Mouse (Mus musculus) forebrain, embryonic 16.5 days (tissue): ENCODE data around the gene Slc25a36. TPM values are rescaled to one million over a fixed set of nuclear protein-coding genes. Genes with fewer than 3 reads are reported as not detected.

Experiments used
- ATAC-seq: fragments of 200-750 bp; cut with Nextera tagmentation; 2 replicates; pipeline ENCODE4 v1.8.0; 2017; ENCODE audit warnings: mild to moderate bottlenecking, moderate library complexity
- H3K27ac ChIP-seq: fragments of 300-500 bp; sonication (generic); 2 replicates; pipeline ENCODE4 v1.5.1; 2014; ENCODE audit warnings: low read length, control low read depth
- H3K27me3 ChIP-seq: fragments of 300-500 bp; sonication (generic); replicated peaks from 2 replicates; pipeline ENCODE4 v1.6.1; 2014; ENCODE audit warnings: low read length; ENCODE audit not compliant: control insufficient read depth, insufficient read depth
- H3K36me3 ChIP-seq: fragments of 300-500 bp; sonication (generic); 2 replicates; pipeline ENCODE4 v1.6.1; 2014; ENCODE audit not compliant: control insufficient read depth, insufficient read depth
- H3K4me1 ChIP-seq: fragments of 300-500 bp; sonication (generic); replicated peaks from 2 replicates; pipeline ENCODE4 v1.6.1; 2014; ENCODE audit warnings: low read length; ENCODE audit not compliant: control insufficient read depth, insufficient read depth
- H3K4me2 ChIP-seq: fragments of 300-500 bp; sonication (generic); 2 replicates; pipeline ENCODE4 v1.6.1; 2014; ENCODE audit warnings: mild to moderate bottlenecking, low read length, control low read depth
- H3K4me3 ChIP-seq: fragments of 300-500 bp; sonication (generic); replicated peaks from 2 replicates; pipeline ENCODE4 v1.5.1; 2014; ENCODE audit warnings: mild to moderate bottlenecking, low read length, control low read depth
- H3K9ac ChIP-seq: fragments of 300-500 bp; sonication (generic); replicated peaks from 2 replicates; pipeline ENCODE4 v1.6.1; 2014; ENCODE audit warnings: low read depth, low read length, control low read depth
- H3K9me3 ChIP-seq: fragments of 300-500 bp; sonication (generic); 2 replicates; pipeline ENCODE4 v1.6.1; 2016; ENCODE audit warnings: low read length; ENCODE audit not compliant: control insufficient read depth
- WGBS: fragments of 180-500 bp; shearing (Covaris S2); extraction: QIAGEN DNeasy Blood & Tissue Kit; methylation state at CpG from one replicate; pipeline ENCODE4 v1.1.7; 2014; 5-methylcytosine and 5-hydroxymethylcytosine counted together
- polyA plus RNA-seq: library from polyadenylated mRNA; unstranded; fragments of >200 nt; fragmentation: Nextera tagmentation; extraction: Ambion mirVana; gene quantifications from 2 replicates; pipeline ENCODE4 v1.2.1, GENCODE M21; 2015

Slc25a36 gene
- polyA plus RNA-seq, 1 experiment from 2014 or later = 77.5 TPM

- WGBS = 56% methylated on average over 2 of the region's 2 CpGs
- Histone ChIP-seq H3K4me3 (no peak overlapping the region), H3K27ac (no peak overlapping the region), H3K4me2 (no peak overlapping the region), H3K9ac (no peak overlapping the region), H3K9me3 (no peaks in the 10 kb centered on the region), H3K27me3 (no peaks in the 10 kb centered on the region), H3K4me1 (no peaks in the 10 kb centered on the region), H3K36me3 (no peaks in the 10 kb centered on the region)
- ATAC-seq = no peak
Observed at GRCm38 (mm10) chr9:97141723-97142122, 30.8 kb upstream of the Slc25a36 start.

GRCm38 (mm10) chr9:97140145-97140932 is 29.4 kb upstream of the Slc25a36 start:
- Histone ChIP-seq H3K27me3 (no peaks in the 10 kb centered on the region), H3K27ac (no peak overlapping the region)
- WGBS = 90% methylated on average over 10 of the region's 10 CpGs

GRCm38 (mm10) chr9:97137678-97138077 is 26.7 kb upstream of the Slc25a36 start:
- Histone ChIP-seq H3K27ac (no peak overlapping the region), H3K36me3 (no peaks in the 10 kb centered on the region), H3K4me3 (no peak overlapping the region), H3K27me3 (no peaks in the 10 kb centered on the region), H3K4me1 (no peaks in the 10 kb centered on the region), H3K4me2 (no peak overlapping the region), H3K9me3 (no peaks in the 10 kb centered on the region), H3K9ac (no peak overlapping the region)
- WGBS = 92% methylated on average over 4 of the region's 4 CpGs
- no peak for ATAC-seq

More at GRCm38 (mm10) chr9:97140145-97140932, 29.4 kb upstream of the Slc25a36 start:
- no peak overlapping the region for H3K4me2 ChIP-seq
- ATAC-seq = no peak
- no peak overlapping the region for H3K4me3 ChIP-seq
- no peaks in the 10 kb centered on the region for H3K9me3 ChIP-seq
- no peaks in the 10 kb centered on the region for H3K36me3 ChIP-seq
- no peaks in the 10 kb centered on the region for H3K4me1 ChIP-seq
- H3K9ac ChIP-seq = no peak overlapping the region

GRCm38 (mm10) chr9:97137116-97137515 is 26.2 kb upstream of the Slc25a36 start:
- Histone ChIP-seq H3K27me3 (no peaks in the 10 kb centered on the region), H3K4me1 (no peaks in the 10 kb centered on the region), H3K4me3 (no peak overlapping the region), H3K4me2 (no peak overlapping the region), H3K9me3 (no peaks in the 10 kb centered on the region), H3K27ac (no peak overlapping the region), H3K36me3 (no peaks in the 10 kb centered on the region), H3K9ac (no peak overlapping the region)
- WGBS = 84% methylated on average over 4 of the region's 4 CpGs
- ATAC-seq = no peak

GRCm38 (mm10) chr9:97135866-97136265 is 24.9 kb upstream of the Slc25a36 start:
- Histone ChIP-seq H3K27me3 (no peaks in the 10 kb centered on the region), H3K9me3 (no peaks in the 10 kb centered on the region), H3K27ac (no peak overlapping the region), H3K9ac (no peak overlapping the region), H3K4me3 (no peak overlapping the region), H3K4me2 (no peak overlapping the region), H3K36me3 (no peaks in the 10 kb centered on the region), H3K4me1 (no peaks in the 10 kb centered on the region)
- WGBS = 96% methylated on average over 4 of the region's 4 CpGs
- no peak for ATAC-seq

- Histone ChIP-seq H3K4me3 (no peak overlapping the region), H3K9ac (no peak overlapping the region), H3K27ac (no peak overlapping the region), H3K27me3 (no peaks in the 10 kb centered on the region), H3K4me1 (no peaks in the 10 kb centered on the region), H3K36me3 (no peaks in the 10 kb centered on the region), H3K4me2 (no peak overlapping the region), H3K9me3 (peaks cover 4% of the 10 kb centered on the region; the same call in 1 of the 2 replicates)
- WGBS = 71% methylated on average over 8 of the region's 8 CpGs
- ATAC-seq = no peak
Observed at GRCm38 (mm10) chr9:97133178-97133577, 22.2 kb upstream of the Slc25a36 start.

GRCm38 (mm10) chr9:97130001-97130400 is 19.0 kb upstream of the Slc25a36 start:
- Histone ChIP-seq H3K4me3 (no peak overlapping the region), H3K9me3 (peaks cover 4% of the 10 kb centered on the region; the same call in 1 of the 2 replicates), H3K36me3 (no peaks in the 10 kb centered on the region), H3K27ac (no peak overlapping the region), H3K4me2 (no peak overlapping the region), H3K27me3 (no peaks in the 10 kb centered on the region), H3K4me1 (no peaks in the 10 kb centered on the region), H3K9ac (no peak overlapping the region)
- no peak for ATAC-seq
- 90% methylated on average over 5 of the region's 5 CpGs for WGBS

- Histone ChIP-seq H3K4me2 (no peak overlapping the region), H3K27ac (no peak overlapping the region), H3K27me3 (no peaks in the 10 kb centered on the region), H3K9me3 (no peaks in the 10 kb centered on the region), H3K9ac (no peak overlapping the region), H3K4me1 (no peaks in the 10 kb centered on the region), H3K36me3 (no peaks in the 10 kb centered on the region), H3K4me3 (no peak overlapping the region)
- no peak for ATAC-seq
- WGBS = 69% methylated on average over 23 of the region's 23 CpGs
Observed at GRCm38 (mm10) chr9:97123934-97124692, 13.2 kb upstream of the Slc25a36 start.

- Histone ChIP-seq H3K9ac (no peak overlapping the region), H3K4me1 (no peaks in the 10 kb centered on the region), H3K27ac (no peak overlapping the region), H3K27me3 (no peaks in the 10 kb centered on the region), H3K4me3 (no peak overlapping the region), H3K36me3 (no peaks in the 10 kb centered on the region), H3K9me3 (no peaks in the 10 kb centered on the region), H3K4me2 (no peak overlapping the region)
- 85% methylated on average over 2 of the region's 2 CpGs for WGBS
- no peak for ATAC-seq
Observed at GRCm38 (mm10) chr9:97121432-97121831, 10.5 kb upstream of the Slc25a36 start.
